In genomic region chr11:101983431-101983921, GRCm38 (mm10) we compare ENCODE assay signal across 8 mouse cellular contexts. TPM values are rescaled to one million over a fixed set of nuclear protein-coding genes. Genes with fewer than 3 reads are reported as not detected.
DNase-seq lines count a peak whose midpoint lies in the region; ATAC-seq lines count a peak whose summit lies in the region.

No protein-coding gene starts in this region.

- 0 out of 2 replicates have a peak overlapping the region, but pooled peaks have one; percentile 13 for H3K9ac ChIP-seq in kidney, embryonic 16.5 days (replicated peaks; ENCODE audit: low read length)
- H3K9ac ChIP-seq in embryonic facial prominence, embryonic 15.5 days = no peak overlapping the region
- no peak overlapping the region for H3K9ac ChIP-seq in intestine, embryonic 15.5 days
- no peak overlapping the region for H3K9ac ChIP-seq in neural tube, embryonic 12.5 days

- no peaks in the 10 kb centered on the region for H3K9me3 ChIP-seq in kidney, embryonic 16.5 days (ENCODE audit: low read length)
- H3K9me3 ChIP-seq in embryonic facial prominence, embryonic 15.5 days (replicated peaks) = no peaks in the 10 kb centered on the region
- no peaks in the 10 kb centered on the region for H3K9me3 ChIP-seq in intestine, embryonic 15.5 days
- no peaks in the 10 kb centered on the region for H3K9me3 ChIP-seq in neural tube, embryonic 12.5 days

- H3K36me3 ChIP-seq in kidney, embryonic 16.5 days (ENCODE audit: insufficient read depth, low read length) = peaks cover 6% of the 10 kb centered on the region; the same call in 1 of the 2 replicates
- 0 out of 2 replicates have a peak, but pooled peaks cover 3% of the 10 kb centered on the region for H3K36me3 ChIP-seq in embryonic facial prominence, embryonic 15.5 days
- H3K36me3 ChIP-seq in intestine, embryonic 15.5 days = no peaks in the 10 kb centered on the region
- H3K36me3 ChIP-seq in neural tube, embryonic 12.5 days = no peaks in the 10 kb centered on the region

- 61% methylated on average over 10 of the region's 10 CpGs for WGBS in kidney, embryonic 16.5 days
- 70% methylated on average over 10 of the region's 10 CpGs for WGBS in embryonic facial prominence, embryonic 15.5 days
- WGBS in intestine, embryonic 15.5 days = 62% methylated on average over 10 of the region's 10 CpGs
- WGBS in neural tube, embryonic 12.5 days = 77% methylated on average over 10 of the region's 10 CpGs

- H3K27ac ChIP-seq in kidney, embryonic 16.5 days (ENCODE audit: low read length) = peak overlapping the region; percentile 83
- no peak overlapping the region for H3K27ac ChIP-seq in embryonic facial prominence, embryonic 15.5 days (replicated peaks)
- H3K27ac ChIP-seq in intestine, embryonic 15.5 days = no peak overlapping the region
- H3K27ac ChIP-seq in neural tube, embryonic 12.5 days = no peak overlapping the region

- peaks cover 33% of the 10 kb centered on the region for H3K4me1 ChIP-seq in kidney, embryonic 16.5 days (ENCODE audit: insufficient read depth, low read length)
- H3K4me1 ChIP-seq in embryonic facial prominence, embryonic 15.5 days = peaks cover 28% of the 10 kb centered on the region
- peaks cover 10% of the 10 kb centered on the region for H3K4me1 ChIP-seq in intestine, embryonic 15.5 days (replicated peaks)
- H3K4me1 ChIP-seq in neural tube, embryonic 12.5 days = peaks cover 12% of the 10 kb centered on the region

- no peak for ATAC-seq in kidney, embryonic 16.5 days (ENCODE audit: low FRiP score, low TSS enrichment)
- no peak for ATAC-seq in embryonic facial prominence, embryonic 15.5 days (ENCODE audit: insufficient number of reproducible peaks, low FRiP score, low TSS enrichment, low read depth)
- ATAC-seq in intestine, embryonic 15.5 days = no peak
- no peak for ATAC-seq in neural tube, embryonic 12.5 days (ENCODE audit: low FRiP score, low read depth)

- peak overlapping the region; percentile 70; the same call in 1 of the 2 replicates for H3K4me3 ChIP-seq in kidney, embryonic 16.5 days (ENCODE audit: low read length)
- peak overlapping the region; percentile 67; the same call in 1 of the 2 replicates for H3K4me3 ChIP-seq in embryonic facial prominence, embryonic 15.5 days (replicated peaks)
- H3K4me3 ChIP-seq in intestine, embryonic 15.5 days (replicated peaks) = no peak overlapping the region
- no peak overlapping the region for H3K4me3 ChIP-seq in neural tube, embryonic 12.5 days

- peaks cover 2% of the 10 kb centered on the region; the same call in 1 of the 2 replicates for H3K27me3 ChIP-seq in kidney, embryonic 16.5 days (ENCODE audit: insufficient read depth, low read length)
- H3K27me3 ChIP-seq in embryonic facial prominence, embryonic 15.5 days = peaks cover 5% of the 10 kb centered on the region; the same call in 1 of the 2 replicates
- no peaks in the 10 kb centered on the region for H3K27me3 ChIP-seq in intestine, embryonic 15.5 days (replicated peaks)
- no peaks in the 10 kb centered on the region for H3K27me3 ChIP-seq in neural tube, embryonic 12.5 days (replicated peaks)

- peak overlapping the region; percentile 99 for H3K4me2 ChIP-seq in kidney, embryonic 16.5 days (replicated peaks; ENCODE audit: low read depth, low read length)
- H3K4me2 ChIP-seq in embryonic facial prominence, embryonic 15.5 days (replicated peaks) = peak overlapping the region; percentile 98
- peak overlapping the region; percentile 98; the same call in 1 of the 2 replicates for H3K4me2 ChIP-seq in intestine, embryonic 15.5 days (replicated peaks)
- H3K4me2 ChIP-seq in neural tube, embryonic 12.5 days (replicated peaks) = peak overlapping the region; percentile 99

- DNase-seq in kidney, adult 8-10 months = no peak
- no peak for DNase-seq in ovary, postnatal 36 days (ENCODE audit: low spot score)
- DNase-seq in urinary bladder, postnatal 25 days (ENCODE audit: low spot score) = no peak
- DNase-seq in adipocyte (ENCODE audit: low spot score) = no peak

RNA-seq across cellular contexts. Expression of gene Cfap97d1, which starts 0.6 kb away (rescaled TPM):
- not detected in 2 replicates for polyA plus RNA-seq in kidney, embryonic 16.5 days (2015; fragmentation: Nextera tagmentation; extraction: Ambion mirVana)
- not detected in 2 replicates for polyA plus RNA-seq in embryonic facial prominence, embryonic 15.5 days (2015; fragmentation: Nextera tagmentation; extraction: Ambion mirVana)
- not detected in 2 replicates for polyA plus RNA-seq in intestine, embryonic 15.5 days (2015; fragmentation: Nextera tagmentation; extraction: Ambion mirVana)
- polyA plus RNA-seq in neural tube, embryonic 12.5 days (2016; fragmentation: Nextera tagmentation; extraction: Ambion mirVana) = not detected in 2 replicates

RNA-seq across cellular contexts. Expression of gene Dusp3, which starts 3.3 kb away (rescaled TPM):
- polyA plus RNA-seq in kidney, embryonic 16.5 days (2015; fragmentation: Nextera tagmentation; extraction: Ambion mirVana) = 39.6 and 39.7 TPM in 2 replicates
- 26.2 and 29.9 TPM in 2 replicates for polyA plus RNA-seq in embryonic facial prominence, embryonic 15.5 days (2015; fragmentation: Nextera tagmentation; extraction: Ambion mirVana)
- 25.6 and 26.5 TPM in 2 replicates for polyA plus RNA-seq in intestine, embryonic 15.5 days (2015; fragmentation: Nextera tagmentation; extraction: Ambion mirVana)
- polyA plus RNA-seq in neural tube, embryonic 12.5 days (2016; fragmentation: Nextera tagmentation; extraction: Ambion mirVana) = 13.0 and 15.6 TPM in 2 replicates

RNA-seq across cellular contexts. Expression of gene Sost, which starts 16.7 kb away (rescaled TPM):
- polyA plus RNA-seq in kidney, embryonic 16.5 days (2015; fragmentation: Nextera tagmentation; extraction: Ambion mirVana) = 0.76 and 0.80 TPM in 2 replicates
- 0.23 and 0.49 TPM in 2 replicates for polyA plus RNA-seq in embryonic facial prominence, embryonic 15.5 days (2015; fragmentation: Nextera tagmentation; extraction: Ambion mirVana)
- polyA plus RNA-seq in intestine, embryonic 15.5 days (2015; fragmentation: Nextera tagmentation; extraction: Ambion mirVana) = 0.13 TPM in 2 replicates
- 0.20 and 0.22 TPM in 2 replicates for polyA plus RNA-seq in neural tube, embryonic 12.5 days (2016; fragmentation: Nextera tagmentation; extraction: Ambion mirVana)

RNA-seq across cellular contexts. Expression of gene Mpp3, which starts 44.8 kb away (rescaled TPM):
- 7.2 and 9.0 TPM in 2 replicates for polyA plus RNA-seq in kidney, embryonic 16.5 days (2015; fragmentation: Nextera tagmentation; extraction: Ambion mirVana)
- polyA plus RNA-seq in embryonic facial prominence, embryonic 15.5 days (2015; fragmentation: Nextera tagmentation; extraction: Ambion mirVana) = 5.5 and 6.2 TPM in 2 replicates
- polyA plus RNA-seq in intestine, embryonic 15.5 days (2015; fragmentation: Nextera tagmentation; extraction: Ambion mirVana) = 7.6 and 7.9 TPM in 2 replicates
- 45.2 and 47.2 TPM in 2 replicates for polyA plus RNA-seq in neural tube, embryonic 12.5 days (2016; fragmentation: Nextera tagmentation; extraction: Ambion mirVana)

RNA-seq across cellular contexts. Expression of gene Cd300lg, which starts 57.8 kb away (rescaled TPM):
- 1.3 and 1.8 TPM in 2 replicates for polyA plus RNA-seq in kidney, embryonic 16.5 days (2015; fragmentation: Nextera tagmentation; extraction: Ambion mirVana)
- 1.5 and 2.1 TPM in 2 replicates for polyA plus RNA-seq in embryonic facial prominence, embryonic 15.5 days (2015; fragmentation: Nextera tagmentation; extraction: Ambion mirVana)
- 0.98 and 1.6 TPM in 2 replicates for polyA plus RNA-seq in intestine, embryonic 15.5 days (2015; fragmentation: Nextera tagmentation; extraction: Ambion mirVana)
- 0.46 and 0.49 TPM in 2 replicates for polyA plus RNA-seq in neural tube, embryonic 12.5 days (2016; fragmentation: Nextera tagmentation; extraction: Ambion mirVana)

Comparison
In these comparisons a context has a peak if more than half of its experiments do, and no peak if none do; other contexts are left out.
1. H3K4me3 ChIP-seq: peak in kidney, embryonic 16.5 days (single experiment) and embryonic facial prominence, embryonic 15.5 days (single experiment); none in intestine, embryonic 15.5 days (single experiment) and neural tube, embryonic 12.5 days (single experiment).
2. Peak in every context shown above with its lines, with median percentiles within 50 percentile points of each other: H3K4me2 ChIP-seq.